Mouse (Mus musculus): ENCODE results near the gene Il18. TPM values are rescaled to one million over a fixed set of nuclear protein-coding genes. Genes with fewer than 3 reads are reported as not detected.

Gene Il18
- 0.81 TPM for polyA plus RNA-seq (2012; fragmentation: generic; extraction: Trizol)
- long read RNA-seq, experiment 1, partial matches to known transcripts = 0 of 4 reads
- long read RNA-seq, experiment 1, other reads (novel, unspliced or antisense) = 4 of 4 reads
- long read RNA-seq, experiment 2 = 0 reads

DNA sequence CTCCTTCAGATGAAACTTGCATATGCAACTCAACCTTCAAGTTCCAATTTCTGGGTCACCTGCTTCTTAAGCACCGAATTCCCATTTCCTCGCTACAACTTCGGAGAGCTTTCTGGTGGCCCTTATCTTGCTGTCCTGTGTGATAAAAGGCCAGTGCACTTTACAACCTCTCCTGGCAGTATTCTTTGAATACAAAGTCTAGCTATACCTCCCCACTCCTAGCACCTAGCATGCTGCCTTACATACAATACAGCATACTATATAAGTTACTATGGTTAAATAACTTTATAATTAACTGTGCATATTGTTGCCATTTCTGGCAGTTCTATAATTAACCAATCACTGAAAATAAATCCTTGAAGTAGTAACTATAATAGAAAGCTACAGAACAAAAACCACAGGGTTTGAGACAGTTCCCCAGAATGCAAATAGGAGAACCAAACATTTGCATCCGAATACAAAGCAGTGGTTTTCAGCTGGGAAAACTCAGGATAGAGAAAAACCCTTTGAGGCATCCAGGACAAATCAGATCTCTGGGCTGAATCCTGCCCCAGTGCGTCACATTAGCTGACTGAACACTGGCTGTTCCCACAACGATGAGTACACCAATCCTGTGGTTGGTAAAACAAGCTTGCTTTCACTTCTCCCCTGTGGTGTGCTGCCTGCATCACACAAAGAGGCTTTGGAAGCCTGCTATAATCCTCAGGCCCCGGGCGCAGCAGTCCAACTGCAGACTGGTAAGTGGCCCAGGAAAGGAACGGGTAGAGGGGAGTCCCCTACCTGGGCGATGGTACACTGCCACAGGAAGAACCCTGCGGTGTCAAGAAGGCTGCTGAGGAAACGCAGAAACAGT, at the start of gene Il18:
Gene Il18, plus strand, starts transcription at position 587 of the 853 bp plus-strand sequence.
- H3K27me3 ChIP-seq (ENCODE audit: control insufficient read depth, insufficient read depth, insufficient read length) = no peaks in the 10 kb centered on the region
- no peaks in the 10 kb centered on the region for H3K36me3 ChIP-seq (ENCODE audit: control insufficient read depth, insufficient read depth)
- no peak for TF ChIP-seq USF1 (IDR thresholded peaks at IDR 0.05; ENCODE audit: low read depth)
- no peak for TF ChIP-seq FOSL1 (IDR thresholded peaks at IDR 0.05; ENCODE audit: insufficient read depth, low read length, poor library complexity, severe bottlenecking)
- TF ChIP-seq CEBPB (IDR thresholded peaks at IDR 0.05; ENCODE audit: low read depth) = no peak
- TF ChIP-seq MAX (IDR thresholded peaks at IDR 0.05) = no peak
- TF ChIP-seq MYOD1 (IDR thresholded peaks at IDR 0.05; ENCODE audit: control insufficient read depth, insufficient read length, low read depth) = no peak
- no peaks in the 10 kb centered on the region for H3K79me3 ChIP-seq (ENCODE audit: low read depth)
- no peak within 1 kb of the TSS for H3K4me3 ChIP-seq (ENCODE audit: insufficient read depth, poor library complexity, severe bottlenecking)
- no peak within 1 kb of the TSS for H3ac ChIP-seq (ENCODE audit: control insufficient read depth, insufficient read length, low read depth)
- H3K79me2 ChIP-seq (ENCODE audit: control insufficient read depth, insufficient read depth) = no peaks in the 10 kb centered on the region

GRCm38 (mm10) chr9:50505405-50505804, 49.2 kb upstream of the Il18 start:
- Histone ChIP-seq H3K79me3 (ENCODE audit: low read depth) (no peaks in the 10 kb centered on the region), H3K4me3 (ENCODE audit: insufficient read depth, poor library complexity, severe bottlenecking) (no peak overlapping the region), H3K79me2 (ENCODE audit: control insufficient read depth, insufficient read depth) (no peaks in the 10 kb centered on the region), H3K36me3 (ENCODE audit: control insufficient read depth, insufficient read depth) (no peaks in the 10 kb centered on the region), H3ac (ENCODE audit: control insufficient read depth, insufficient read length, low read depth) (no peak overlapping the region), H3K27me3 (ENCODE audit: control insufficient read depth, insufficient read depth, insufficient read length) (no peaks in the 10 kb centered on the region)
- TF ChIP-seq MYOD1 (IDR thresholded peaks at IDR 0.05; ENCODE audit: control insufficient read depth, insufficient read length, low read depth) (no peak), MAX (IDR thresholded peaks at IDR 0.05) (no peak), CTCF (IDR thresholded peaks at IDR 0.05; ENCODE audit: control insufficient read depth, insufficient read depth, insufficient read length) (no peak), CEBPB (IDR thresholded peaks at IDR 0.05; ENCODE audit: low read depth) (no peak), FOSL1 (IDR thresholded peaks at IDR 0.05; ENCODE audit: insufficient read depth, low read length, poor library complexity, severe bottlenecking) (no peak), MYOG (IDR thresholded peaks at IDR 0.05; ENCODE audit: control insufficient read depth, extremely low read depth, insufficient read length) (no peak), USF1 (IDR thresholded peaks at IDR 0.05; ENCODE audit: low read depth) (no peak)

DNA sequence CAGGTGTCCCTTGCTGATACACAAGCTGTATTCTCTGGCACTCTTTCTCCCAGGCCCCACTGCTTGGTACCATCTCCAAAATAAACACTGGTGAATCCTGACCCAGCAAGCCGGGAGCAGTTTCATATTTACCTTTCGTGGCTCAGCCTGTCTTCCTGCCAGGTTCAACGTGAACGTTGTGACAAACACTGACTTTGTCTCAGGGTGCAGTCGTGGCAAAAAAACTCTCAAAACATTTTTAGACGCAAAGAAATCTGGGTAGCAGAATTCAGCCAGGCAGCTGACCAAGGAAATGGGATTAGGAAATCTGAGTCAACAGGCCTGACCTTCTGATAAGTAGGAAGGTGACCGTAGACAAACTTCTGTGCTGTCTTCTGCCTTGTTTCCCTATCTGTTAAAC, 47.1 kb upstream of the Il18 start:
- no peaks in the 10 kb centered on the region for H3K79me2 ChIP-seq (ENCODE audit: control insufficient read depth, insufficient read depth)
- no peaks in the 10 kb centered on the region for H3K36me3 ChIP-seq (ENCODE audit: control insufficient read depth, insufficient read depth)
- H3K79me3 ChIP-seq (ENCODE audit: low read depth) = no peaks in the 10 kb centered on the region
- TF ChIP-seq FOSL1 (IDR thresholded peaks at IDR 0.05; ENCODE audit: insufficient read depth, low read length, poor library complexity, severe bottlenecking) (no peak), USF1 (IDR thresholded peaks at IDR 0.05; ENCODE audit: low read depth) (no peak), MYOD1 (IDR thresholded peaks at IDR 0.05; ENCODE audit: control insufficient read depth, insufficient read length, low read depth) (no peak)
- H3K27me3 ChIP-seq (ENCODE audit: control insufficient read depth, insufficient read depth, insufficient read length) = no peaks in the 10 kb centered on the region
- H3ac ChIP-seq (ENCODE audit: control insufficient read depth, insufficient read length, low read depth) = no peak overlapping the region
- H3K4me3 ChIP-seq (ENCODE audit: insufficient read depth, poor library complexity, severe bottlenecking) = no peak overlapping the region

- no peak overlapping the region for H3K4me3 ChIP-seq (ENCODE audit: insufficient read depth, poor library complexity, severe bottlenecking)
- H3K79me2 ChIP-seq (ENCODE audit: control insufficient read depth, insufficient read depth) = no peaks in the 10 kb centered on the region
- H3K79me3 ChIP-seq (ENCODE audit: low read depth) = no peaks in the 10 kb centered on the region
- TF ChIP-seq USF1 (IDR thresholded peaks at IDR 0.05; ENCODE audit: low read depth) = no peak
- no peak for TF ChIP-seq FOSL1 (IDR thresholded peaks at IDR 0.05; ENCODE audit: insufficient read depth, low read length, poor library complexity, severe bottlenecking)
- TF ChIP-seq MYOG (IDR thresholded peaks at IDR 0.05; ENCODE audit: control insufficient read depth, extremely low read depth, insufficient read length) = no peak
- TF ChIP-seq CEBPB (IDR thresholded peaks at IDR 0.05; ENCODE audit: low read depth) = no peak
- TF ChIP-seq MYOD1 (IDR thresholded peaks at IDR 0.05; ENCODE audit: control insufficient read depth, insufficient read length, low read depth) = no peak
- TF ChIP-seq CTCF (IDR thresholded peaks at IDR 0.05; ENCODE audit: control insufficient read depth, insufficient read depth, insufficient read length) = no peak
- H3K36me3 ChIP-seq (ENCODE audit: control insufficient read depth, insufficient read depth) = no peaks in the 10 kb centered on the region
- no peaks in the 10 kb centered on the region for H3K27me3 ChIP-seq (ENCODE audit: control insufficient read depth, insufficient read depth, insufficient read length)
- no peak overlapping the region for H3ac ChIP-seq (ENCODE audit: control insufficient read depth, insufficient read length, low read depth)
Observed at GRCm38 (mm10) chr9:50515462-50515861, 39.2 kb upstream of the Il18 start.

- TF ChIP-seq FOSL1 (IDR thresholded peaks at IDR 0.05; ENCODE audit: insufficient read depth, low read length, poor library complexity, severe bottlenecking) (no peak), CTCF (IDR thresholded peaks at IDR 0.05; ENCODE audit: control insufficient read depth, insufficient read depth, insufficient read length) (peak; percentile 21)
- Histone ChIP-seq H3K79me3 (ENCODE audit: low read depth) (no peaks in the 10 kb centered on the region), H3K79me2 (ENCODE audit: control insufficient read depth, insufficient read depth) (no peaks in the 10 kb centered on the region), H3ac (ENCODE audit: control insufficient read depth, insufficient read length, low read depth) (no peak overlapping the region), H3K36me3 (ENCODE audit: control insufficient read depth, insufficient read depth) (no peaks in the 10 kb centered on the region), H3K4me3 (ENCODE audit: insufficient read depth, poor library complexity, severe bottlenecking) (no peak overlapping the region), H3K27me3 (ENCODE audit: control insufficient read depth, insufficient read depth, insufficient read length) (no peaks in the 10 kb centered on the region)
Observed at GRCm38 (mm10) chr9:50518781-50519180, 35.8 kb upstream of the Il18 start.

GRCm38 (mm10) chr9:50520748-50521147, 33.9 kb upstream of the Il18 start:
- Histone ChIP-seq H3K79me3 (ENCODE audit: low read depth) (no peaks in the 10 kb centered on the region), H3K36me3 (ENCODE audit: control insufficient read depth, insufficient read depth) (no peaks in the 10 kb centered on the region), H3ac (ENCODE audit: control insufficient read depth, insufficient read length, low read depth) (no peak overlapping the region), H3K27me3 (ENCODE audit: control insufficient read depth, insufficient read depth, insufficient read length) (no peaks in the 10 kb centered on the region), H3K79me2 (ENCODE audit: control insufficient read depth, insufficient read depth) (no peaks in the 10 kb centered on the region), H3K4me3 (ENCODE audit: insufficient read depth, poor library complexity, severe bottlenecking) (no peak overlapping the region)
- no peak for TF ChIP-seq CEBPB (IDR thresholded peaks at IDR 0.05; ENCODE audit: low read depth)
